Mouse (Mus musculus) adrenal gland, postnatal 36 days (tissue): ENCODE data around the gene Dusp8. TPM values are rescaled to one million over a fixed set of nuclear protein-coding genes. Genes with fewer than 3 reads are reported as not detected.
A peak's percentile ranks its signal among the peaks of the same experiment; 100 is the strongest.

ENCODE experiments used
- DNase-seq, 2 experiments: peaks; one replicate each; pipeline ENCODE4 v3.0.0; 2021; ENCODE audit warnings: mixed read lengths in 1 of 2
- total RNA-seq, 2 experiments: library from RNA; stranded (reverse); gene quantifications; 2 replicates each; pipeline ENCODE4 v1.2.3; 2021

Gene Dusp8
- total RNA-seq, 2 experiments from 2014 or later: 7.4 to 28.9 TPM

DNA sequence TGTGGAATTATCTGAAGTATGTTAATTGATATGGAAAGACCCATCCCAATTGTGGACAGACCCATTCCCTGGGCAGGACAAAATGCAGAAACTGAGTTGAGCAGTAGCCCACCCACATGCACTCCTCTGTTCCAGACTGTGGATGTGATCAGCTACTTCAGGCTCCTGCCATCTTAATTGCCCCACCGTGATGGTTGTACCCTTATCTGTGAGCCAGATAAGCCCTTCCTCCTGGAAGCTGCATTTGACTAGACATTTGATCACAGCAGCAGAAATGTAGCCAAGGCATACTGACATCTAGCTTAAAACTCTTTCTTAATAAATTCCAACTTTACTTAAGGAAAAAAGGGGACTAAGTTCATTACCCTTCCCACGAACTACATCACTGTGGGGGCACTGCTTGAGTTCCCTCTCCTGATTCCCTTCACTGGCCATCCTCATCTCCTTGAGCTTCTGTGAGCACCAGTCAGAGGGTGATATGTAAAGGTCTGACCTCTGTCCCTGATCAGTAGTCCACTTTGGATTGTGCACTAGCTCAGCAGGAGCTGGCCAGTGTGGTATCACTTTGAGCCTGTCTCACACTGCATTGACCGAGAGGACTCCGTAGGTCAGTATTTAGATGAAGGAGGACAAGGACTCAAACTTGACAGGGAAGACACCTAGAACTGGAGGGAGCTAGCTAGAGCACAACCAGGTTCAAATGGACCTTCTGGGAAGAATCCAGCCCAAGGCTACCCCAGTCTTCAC, 9.3 kb downstream of the Dusp8 start:
- DNase-seq: no peak

DNA sequence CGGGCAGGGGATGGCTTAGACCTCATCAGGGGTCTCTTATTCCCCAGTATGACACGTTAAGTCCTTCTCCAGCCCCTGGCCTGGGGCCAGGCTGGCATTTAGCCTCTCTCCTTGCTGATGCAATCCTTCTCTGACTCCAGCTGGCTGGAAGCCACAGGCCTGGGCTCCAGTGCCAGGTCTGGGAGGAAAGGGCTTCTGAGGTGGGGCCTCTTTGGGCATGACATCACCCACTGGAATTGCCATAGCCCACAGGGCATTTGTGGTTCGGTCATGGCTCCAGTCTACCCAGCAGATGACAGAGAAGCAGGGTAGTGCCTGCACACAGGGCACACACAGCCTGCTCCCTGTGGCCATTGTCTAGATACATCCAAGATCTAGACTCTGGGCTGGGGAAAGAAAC, 10.8 kb downstream of the Dusp8 start:
- DNase-seq: peak; percentile 93 to 96

DNA sequence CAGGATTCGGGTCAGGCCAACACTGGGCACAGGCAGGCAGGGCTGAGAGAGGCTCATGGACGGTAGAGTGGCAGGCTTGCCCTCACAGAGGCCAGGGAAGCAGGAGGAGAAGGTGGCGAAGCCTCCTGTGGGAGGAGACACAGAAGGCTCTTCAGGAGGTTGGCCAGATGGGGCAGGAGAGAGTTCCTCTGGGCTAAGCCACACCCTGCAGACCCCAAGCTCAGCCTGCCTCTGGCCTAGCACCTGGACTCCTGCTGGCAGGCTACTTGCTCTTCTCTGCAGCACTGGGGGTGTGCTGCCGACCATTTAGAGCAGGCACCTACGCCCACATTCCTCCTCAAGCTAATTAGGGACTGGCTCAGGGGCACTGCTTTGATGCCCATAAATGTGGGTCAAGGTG, 11.2 kb downstream of the Dusp8 start:
- peak; percentile 39 to 42 for DNase-seq

DNA sequence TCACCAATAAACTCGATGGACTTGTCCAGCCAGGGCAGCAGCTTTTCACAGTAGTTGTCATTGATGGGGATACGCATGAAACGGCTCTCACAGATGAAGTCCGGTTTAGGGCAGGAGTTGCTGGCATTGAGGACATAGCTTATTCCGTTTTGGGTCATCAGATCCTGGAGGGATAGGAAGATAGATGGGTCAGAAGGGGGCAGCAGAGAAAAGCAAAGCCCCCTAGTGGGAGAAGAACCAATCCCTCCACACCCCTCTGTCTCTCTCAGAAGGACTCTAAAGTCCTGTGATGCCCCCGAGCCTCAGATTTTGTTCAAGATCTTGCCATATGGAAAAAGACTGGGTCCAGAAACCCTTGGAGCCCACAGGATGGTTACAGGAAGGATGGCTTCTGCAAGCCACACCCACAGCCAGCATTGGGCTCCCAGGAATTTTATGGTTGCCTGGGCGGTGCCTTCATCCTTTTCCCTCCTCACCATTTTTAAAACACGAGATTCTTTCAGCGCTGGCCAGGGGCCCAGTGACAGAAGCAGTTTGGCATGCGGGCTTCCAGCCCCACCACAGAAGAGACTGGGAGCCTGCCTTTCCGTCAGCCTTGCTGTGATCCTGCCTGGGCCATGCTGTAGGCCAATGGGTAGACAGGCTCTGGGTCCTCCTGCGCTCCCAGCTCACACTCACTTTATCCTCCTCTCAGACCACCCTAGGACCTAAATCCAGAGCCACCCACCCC, 11.9 kb downstream of the Dusp8 start:
- peak; percentile 56 to 74 for DNase-seq

DNA sequence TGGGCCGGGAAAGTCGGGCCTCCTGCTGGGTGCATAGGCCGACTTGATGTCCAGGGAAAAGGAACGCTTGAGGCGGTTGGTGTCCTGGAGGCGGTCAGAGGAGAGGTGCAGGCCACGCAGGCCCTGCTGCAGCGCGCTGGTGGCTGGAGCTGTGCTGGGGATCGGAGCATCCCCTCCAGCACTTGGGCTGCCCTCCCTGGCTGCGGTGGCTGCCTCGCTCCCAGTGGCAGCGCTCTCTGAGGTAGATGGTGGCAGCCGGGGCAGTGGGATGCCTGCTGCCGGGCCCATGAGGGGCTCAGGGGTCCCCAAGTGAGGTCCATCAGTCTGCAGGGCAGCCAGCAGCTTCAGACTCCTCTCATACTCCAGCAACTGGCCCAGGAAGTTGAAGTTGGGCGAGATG, 13.0 kb downstream of the Dusp8 start:
- DNase-seq: no peak

DNA sequence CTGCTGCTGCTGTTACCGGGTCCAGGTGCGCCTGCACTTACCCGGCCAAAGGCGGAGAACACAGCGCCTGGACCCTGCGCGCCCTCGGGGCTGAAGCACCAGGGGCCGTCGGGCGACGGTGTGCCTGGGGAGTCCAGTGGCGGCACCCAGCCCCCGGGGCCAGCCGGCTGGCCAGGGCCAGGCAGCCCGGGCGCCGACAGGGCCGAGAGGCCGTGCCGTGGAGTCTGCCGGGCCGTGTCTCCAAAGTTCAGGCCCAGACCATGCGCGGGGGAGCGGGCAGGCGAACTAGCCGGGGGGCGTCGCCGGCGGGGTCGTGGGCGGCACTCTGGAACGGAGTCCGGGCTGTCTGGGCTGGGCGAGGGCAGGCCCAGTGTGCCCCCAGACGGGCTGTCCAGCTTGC, 13.5 kb downstream of the Dusp8 start:
- no peak for DNase-seq

DNA sequence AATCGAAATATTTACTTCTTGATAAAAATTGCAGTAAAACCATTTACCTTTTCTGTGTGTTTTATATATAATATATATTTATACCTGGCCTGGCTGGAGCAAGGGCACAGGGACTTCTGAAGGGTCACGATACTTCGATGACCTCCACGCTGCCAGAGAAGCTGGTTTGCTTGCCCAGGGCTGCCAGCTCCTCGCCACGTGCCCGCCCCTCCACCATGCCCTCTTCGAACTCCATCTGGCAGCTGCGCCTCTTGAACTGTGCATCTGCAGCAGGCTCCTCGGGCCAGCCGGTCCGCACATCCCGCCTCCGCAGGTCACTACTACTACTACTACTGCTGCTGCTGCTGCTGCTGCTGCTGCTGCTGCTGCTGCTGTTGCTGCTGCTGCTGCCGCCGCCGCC, 13.9 kb downstream of the Dusp8 start:
- no peak for DNase-seq

DNA sequence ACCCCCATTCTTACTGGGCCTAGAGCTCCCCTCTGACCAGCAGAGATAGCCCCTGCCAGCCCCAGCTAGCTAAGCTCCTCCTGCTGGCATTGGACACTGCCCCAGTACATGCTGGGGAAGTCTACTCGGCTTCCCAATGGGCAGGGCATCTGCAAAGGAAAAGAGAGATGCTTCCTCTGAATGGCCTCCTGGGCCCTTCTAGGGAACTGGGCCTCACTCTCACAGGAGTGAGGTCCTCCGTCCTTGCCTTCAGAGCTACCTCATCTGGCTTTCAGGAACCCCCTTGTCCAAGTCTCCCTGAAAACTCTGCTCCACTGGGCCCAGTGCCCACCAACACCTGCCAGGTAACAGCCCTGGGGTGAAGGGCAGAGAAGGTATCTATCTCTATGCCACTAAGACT, 14.8 kb downstream of the Dusp8 start:
- no peak for DNase-seq

DNA sequence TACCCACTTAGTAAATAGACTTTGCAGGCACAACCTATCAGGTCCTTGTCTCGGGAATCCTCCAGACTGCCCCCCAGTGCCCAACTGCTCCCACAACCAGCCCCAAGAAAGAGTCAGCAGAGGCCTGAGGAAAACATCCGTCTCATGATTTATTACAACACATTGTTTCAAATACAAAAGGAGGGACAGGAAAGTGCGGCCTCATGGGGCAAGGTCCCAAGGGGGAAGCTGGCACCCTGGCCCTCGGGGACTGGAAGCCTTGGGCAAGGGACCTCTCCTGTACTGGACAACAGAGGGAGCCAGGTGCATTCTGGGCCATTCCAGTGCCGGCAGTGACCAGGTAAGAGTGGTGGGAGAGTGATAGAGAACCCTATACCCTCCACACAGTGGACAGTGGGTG, 16.3 kb downstream of the Dusp8 start:
- DNase-seq: no peak

DNA sequence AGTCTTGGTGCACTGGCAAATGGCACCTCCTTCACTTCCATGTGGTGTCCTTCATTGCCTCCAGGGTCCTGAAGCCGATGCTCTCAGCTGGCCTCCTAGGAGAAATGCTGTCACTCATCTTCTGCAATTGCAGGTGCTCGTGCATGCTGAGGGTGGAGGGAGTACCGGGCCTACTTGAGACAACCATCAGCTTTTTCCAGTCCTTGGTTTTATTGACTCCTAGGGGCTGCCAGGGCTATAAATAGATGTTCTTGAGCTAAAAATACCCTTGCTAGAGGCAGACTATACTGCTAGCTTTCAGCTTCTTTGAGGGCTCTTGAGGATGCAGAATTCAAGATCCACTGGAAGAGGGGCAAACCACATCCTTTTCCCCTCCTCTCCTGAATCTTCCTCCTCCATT, 18.5 kb downstream of the Dusp8 start:
- DNase-seq: no peak

DNA sequence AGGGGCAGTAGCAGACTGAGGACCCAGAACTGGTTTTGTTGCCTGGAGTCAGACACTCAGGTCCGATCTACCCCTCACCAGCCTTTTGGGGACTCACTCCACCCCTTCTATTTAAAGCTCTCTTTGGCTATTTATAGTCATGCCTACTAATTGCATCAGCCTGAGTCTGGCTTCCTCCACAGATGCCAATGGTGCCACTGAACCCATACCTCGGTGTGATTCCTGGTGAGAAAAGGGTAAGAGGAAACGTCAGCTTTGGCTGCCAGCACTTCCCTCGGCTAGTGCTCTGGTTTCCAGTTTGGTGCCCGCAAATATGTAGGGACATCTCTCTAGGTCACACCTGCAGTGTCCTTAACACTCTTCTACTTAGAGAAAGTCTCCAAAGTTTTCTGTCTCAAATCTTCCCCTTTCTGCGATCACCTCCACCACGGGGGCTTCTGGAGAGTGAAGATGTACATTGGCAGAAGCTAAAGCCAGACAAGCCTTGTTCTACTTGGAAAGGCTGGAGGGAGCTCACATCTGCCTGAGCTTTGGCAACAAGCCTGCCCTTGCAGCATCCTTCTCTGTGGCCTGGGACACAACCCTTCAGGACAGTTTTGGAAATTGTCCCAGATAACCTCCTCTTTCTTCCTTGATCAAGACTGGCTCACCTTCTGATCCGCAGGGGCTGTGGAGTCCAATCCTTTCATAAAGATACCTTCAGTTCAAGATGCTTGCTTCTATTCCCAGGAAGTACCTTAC, 21.3 kb downstream of the Dusp8 start:
- no peak for DNase-seq

DNA sequence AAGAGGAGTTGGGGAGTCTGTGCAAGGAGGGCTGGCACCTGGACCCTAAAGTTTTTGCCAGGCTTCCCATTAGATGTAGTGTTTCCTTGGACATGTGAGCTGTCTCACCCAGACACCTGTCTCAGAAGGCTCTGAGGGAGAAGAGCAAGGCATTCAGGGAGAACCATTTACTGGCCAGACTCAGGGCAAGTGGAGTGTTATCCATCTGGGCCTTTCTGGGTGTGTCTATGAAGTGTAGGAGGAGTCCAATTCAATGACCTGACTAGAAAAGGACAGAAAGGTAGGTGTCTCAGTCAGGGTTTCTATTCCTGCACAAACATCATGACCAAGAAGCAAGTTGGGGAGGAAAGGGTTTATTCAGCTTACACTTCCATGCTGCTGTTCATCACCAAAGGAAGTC, 23.9 kb downstream of the Dusp8 start:
- no peak for DNase-seq

DNA sequence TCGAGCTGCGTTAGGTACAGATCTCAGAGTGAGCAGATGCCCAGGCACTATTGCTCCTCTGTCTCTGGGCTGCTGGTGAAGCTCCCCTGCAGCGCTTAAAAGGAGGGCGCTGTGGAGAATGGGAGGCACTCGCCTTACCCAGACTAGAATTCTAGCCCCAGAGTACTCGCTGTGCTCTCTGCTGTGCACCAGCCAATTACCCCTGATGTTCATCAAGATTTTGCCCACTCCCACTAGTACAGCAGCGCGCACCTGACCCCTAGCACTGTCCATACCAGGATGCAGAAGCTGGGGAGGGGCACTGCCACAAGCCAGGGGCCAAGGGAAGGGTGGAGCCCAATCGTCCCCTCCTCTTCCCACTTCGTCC, 24.4 kb downstream of the Dusp8 start:
- no peak for DNase-seq

DNA sequence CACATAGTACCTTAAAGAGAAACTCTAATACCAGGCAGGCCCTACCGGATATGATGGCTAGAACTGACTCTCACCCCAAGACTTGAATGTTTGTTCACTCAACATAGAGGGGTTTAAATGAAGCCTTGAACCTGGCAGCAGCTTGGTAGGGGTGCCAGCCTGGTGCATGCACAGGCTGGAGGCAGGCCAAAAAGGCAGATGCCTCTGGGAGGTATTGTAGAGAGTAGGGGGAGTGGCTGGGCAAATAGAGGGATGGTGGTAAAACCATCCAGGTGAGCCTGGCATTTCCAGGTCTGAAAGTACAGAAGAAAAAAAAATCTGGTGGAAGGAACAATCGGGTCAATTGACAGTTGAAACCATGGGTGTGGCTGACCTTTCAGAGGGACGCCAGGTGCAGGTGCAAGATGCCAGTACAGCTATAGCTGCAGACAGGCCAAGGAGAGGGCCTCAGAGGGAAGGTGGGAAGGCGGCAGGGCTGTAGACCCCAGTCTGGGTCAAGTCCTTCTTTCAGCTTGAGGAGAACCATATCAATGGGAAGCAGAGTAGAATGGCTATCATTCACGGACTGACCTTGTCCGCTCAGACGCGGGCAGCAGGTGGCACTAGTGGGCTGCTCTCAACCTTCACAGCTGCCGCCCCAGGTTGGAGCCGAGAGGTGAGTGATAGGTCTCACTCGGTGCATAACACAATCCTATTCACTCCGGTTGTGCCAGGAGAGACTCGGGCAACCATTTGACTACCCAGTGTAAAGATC, 25.0 kb downstream of the Dusp8 start:
- DNase-seq: peak; percentile 79 to 87

DNA sequence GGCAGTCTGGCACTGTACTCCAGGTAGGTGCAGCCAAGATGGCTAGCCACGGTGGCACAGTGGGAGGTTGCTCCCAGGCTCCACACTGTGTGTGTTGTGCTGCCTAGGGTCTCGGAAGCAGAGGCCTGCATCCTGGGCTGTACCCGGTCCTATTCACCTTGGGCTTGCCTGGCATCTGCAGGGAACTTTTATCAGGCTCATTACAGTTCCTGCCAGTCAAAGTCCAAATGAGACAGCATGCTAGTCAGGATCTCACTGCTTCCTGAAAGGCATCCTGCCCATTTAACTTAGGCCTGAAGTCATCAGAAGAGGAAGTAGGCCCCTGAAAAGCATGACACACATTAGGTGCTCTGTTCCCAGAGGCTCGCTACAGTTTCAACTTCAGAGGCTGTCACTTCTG, 27.2 kb downstream of the Dusp8 start:
- DNase-seq: no peak

DNA sequence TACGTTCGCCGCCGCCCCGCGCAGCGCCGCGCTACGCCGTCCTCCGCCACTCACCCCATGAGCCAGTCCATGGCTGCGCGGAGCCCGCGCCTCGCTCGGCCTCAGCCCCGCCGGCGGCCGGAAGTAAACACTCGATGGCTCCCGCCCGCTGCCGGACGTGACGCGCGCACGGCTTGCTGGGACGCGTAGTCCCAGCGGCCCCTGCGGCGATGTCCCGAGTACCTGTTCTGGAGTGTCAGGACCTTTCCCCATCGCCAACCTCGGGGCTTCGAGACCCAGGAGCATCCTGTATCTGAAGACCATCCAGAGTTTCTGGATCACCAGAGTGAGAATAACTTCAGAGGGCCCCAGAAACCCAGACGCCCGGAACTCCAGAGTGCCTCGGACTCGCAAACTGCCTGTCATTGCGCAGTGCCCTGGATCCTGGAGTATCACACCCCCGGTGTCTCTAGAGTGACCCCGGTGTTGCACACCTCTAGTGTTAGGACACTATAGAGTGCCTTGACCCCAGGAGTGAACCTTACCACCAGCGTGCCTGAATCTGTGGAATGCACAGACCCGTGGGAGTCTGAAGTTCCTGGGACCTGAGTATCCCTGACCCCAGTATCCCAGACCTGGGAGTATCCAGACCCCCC, 34.6 kb downstream of the Dusp8 start, which contains the start of gene Mob2:
Gene Mob2 (minus strand): TSS at position 135 of the 635 bp plus-strand sequence.
- peak; percentile 95 to 97 for DNase-seq

DNA sequence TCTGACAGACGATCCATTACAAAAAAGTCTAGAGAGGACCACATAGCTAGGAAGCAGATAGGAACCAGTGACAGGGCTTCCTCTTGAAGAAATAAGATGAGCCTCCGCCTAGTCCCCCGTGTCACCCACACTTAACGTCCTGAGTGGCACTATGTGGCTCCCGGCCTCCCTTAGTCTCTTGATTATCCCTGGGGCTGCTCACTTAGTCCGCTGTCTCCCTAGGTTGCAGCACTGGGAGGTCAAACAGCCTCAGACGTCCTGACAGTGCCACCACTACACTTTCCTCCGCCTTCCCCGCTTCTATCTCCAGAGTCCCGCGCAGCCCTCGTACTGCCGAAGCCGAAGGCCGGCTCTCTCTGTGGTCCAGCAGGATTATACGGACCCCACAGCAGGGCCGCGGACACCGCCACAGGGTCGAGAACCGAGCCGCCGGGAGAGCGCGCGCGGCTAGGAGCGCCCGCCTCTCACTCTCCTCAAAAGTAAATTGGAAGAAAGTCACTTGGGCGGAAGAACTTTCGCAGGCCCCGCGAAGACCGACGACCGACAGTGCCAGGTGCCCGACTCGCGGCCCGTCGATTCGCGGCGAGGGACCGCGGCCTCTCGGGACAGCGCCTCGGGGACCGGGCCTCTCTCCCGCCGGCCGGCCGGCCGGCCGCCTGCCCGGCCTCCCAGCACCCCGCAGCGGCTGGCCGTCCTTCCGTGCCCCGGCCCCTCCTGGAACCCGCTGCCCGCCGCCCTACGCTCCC, 35.3 kb downstream of the Dusp8 start:
- DNase-seq: peak; percentile 30 to 41

DNA sequence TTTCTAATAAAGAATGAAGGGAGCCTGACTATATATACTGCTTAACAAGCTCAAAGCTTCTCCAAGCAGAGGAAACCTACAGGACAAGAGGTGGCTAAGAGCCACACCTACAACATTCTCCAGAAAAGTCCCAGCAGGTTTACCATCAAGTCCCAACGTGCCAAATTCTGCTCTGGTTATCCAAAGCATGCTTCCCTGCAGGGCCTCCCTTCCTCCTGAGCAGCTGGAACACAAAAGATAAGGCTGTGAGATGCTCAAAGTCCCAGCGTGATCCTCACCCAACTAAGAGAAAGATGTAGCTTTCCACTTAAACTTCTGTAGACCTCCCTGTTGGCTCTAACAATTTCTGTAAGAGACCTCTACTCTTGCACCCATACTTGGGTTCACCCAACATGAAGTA, 36.6 kb downstream of the Dusp8 start:
- DNase-seq: no peak

DNA sequence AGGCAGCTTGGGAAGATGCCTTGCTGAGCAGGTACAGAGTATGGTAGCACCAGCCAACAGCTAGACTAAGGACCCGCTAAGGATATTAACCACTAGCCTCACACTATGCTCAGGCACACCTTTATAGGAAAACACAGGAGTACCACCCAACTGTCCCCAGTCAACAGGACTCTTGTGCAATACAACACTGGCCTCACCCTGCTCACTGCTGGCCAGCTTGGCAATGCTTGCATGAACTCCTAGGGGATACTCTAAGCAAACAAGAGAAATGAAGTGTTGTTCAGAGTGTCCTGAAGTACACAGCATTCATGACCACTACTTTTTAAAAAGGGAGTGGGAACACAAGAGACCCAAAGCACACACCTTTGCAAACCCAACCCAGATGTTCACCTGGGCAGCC, 38.5 kb downstream of the Dusp8 start:
- DNase-seq: no peak

DNA sequence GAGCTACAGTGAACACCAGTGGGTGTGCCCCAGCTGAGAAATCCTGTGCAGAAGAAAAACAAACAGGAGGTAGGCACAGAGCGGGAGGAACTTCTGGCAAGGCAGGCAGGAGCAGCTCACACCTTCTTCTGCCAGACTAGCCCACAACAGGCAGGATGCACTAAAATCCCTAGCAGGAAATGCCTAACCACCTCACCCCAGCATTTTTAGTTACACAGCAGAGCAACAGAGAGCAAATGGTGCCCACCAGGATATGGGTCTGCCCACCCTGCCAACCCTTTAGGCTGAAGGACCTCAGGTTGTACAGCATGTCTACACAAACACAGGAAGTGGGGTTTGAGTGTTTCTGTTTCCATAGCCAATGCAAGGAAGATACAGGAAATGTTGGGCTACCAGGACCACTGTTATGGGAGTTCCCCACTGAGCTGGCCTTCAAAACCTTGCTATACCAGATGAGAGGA, 39.0 kb downstream of the Dusp8 start:
- DNase-seq: no peak

DNA sequence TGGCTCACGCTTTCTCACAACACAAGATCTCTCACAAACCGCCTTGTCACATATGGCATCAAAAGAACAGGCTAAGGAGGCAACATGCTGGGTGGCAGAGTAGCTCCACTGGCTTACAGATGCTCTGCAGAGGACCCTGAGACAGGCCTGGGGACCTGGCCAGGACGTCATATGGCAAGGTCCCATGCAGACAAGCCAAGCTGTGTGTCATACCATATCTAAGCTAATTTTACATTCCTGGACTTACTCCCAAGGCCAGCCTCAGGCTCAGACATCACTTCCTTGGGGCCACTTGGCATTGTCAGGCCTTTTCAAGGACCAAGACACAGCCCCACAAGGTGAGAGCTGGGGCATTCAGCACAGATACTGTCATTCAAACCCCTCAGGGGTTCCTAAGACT, 40.2 kb downstream of the Dusp8 start:
- DNase-seq: peak; percentile 71 to 78
